Mouse (Mus musculus) layer of hippocampus, adult 8-10 months (tissue): ENCODE measurements around the gene Celf5. TPM values are rescaled to one million over a fixed set of nuclear protein-coding genes. Genes with fewer than 3 reads are reported as not detected.

ENCODE experiments used
- DNase-seq, 2 experiments: peaks; one replicate each; pipeline ENCODE4 v3.0.0; 2022; ENCODE audit warnings: low spot score in 2 of 2
- total RNA-seq, 4 experiments: library from RNA; stranded (reverse); gene quantifications; 2 replicates each; pipeline ENCODE4 v1.2.4; 2022

Celf5 gene
- 100 to 1,000 TPM; 230 to 284 (median 256) TPM for total RNA-seq

GRCm38 (mm10) chr10:81482533-81482889 lies at the start of gene Celf5:
TSS of gene Celf5 (minus strand) at chr10:81482709.
- peak in 1 of 2 experiments; percentile 64 for DNase-seq

GRCm38 (mm10) chr10:81526779-81527178 lies 44.3 kb upstream of the Celf5 start:
- peak in 1 of 2 experiments; percentile 74 for DNase-seq

- no peak for DNase-seq
Measured at GRCm38 (mm10) chr10:81525017-81525694, 42.6 kb upstream of the Celf5 start.

- no peak for DNase-seq
Measured at GRCm38 (mm10) chr10:81524051-81524605, 41.6 kb upstream of the Celf5 start, which contains the start of gene Gna15. TSS of gene Gna15 (minus strand) at chr10:81524225.

- no peak for DNase-seq
Measured at GRCm38 (mm10) chr10:81523570-81523969, 41.1 kb upstream of the Celf5 start.

GRCm38 (mm10) chr10:81523142-81523541 lies 40.6 kb upstream of the Celf5 start:
- DNase-seq, result no peak

- no peak for DNase-seq
Measured at GRCm38 (mm10) chr10:81519978-81520365, 37.5 kb upstream of the Celf5 start.

GRCm38 (mm10) chr10:81519227-81519977 lies 36.9 kb upstream of the Celf5 start:
- DNase-seq, result no peak

- DNase-seq, result peak in 1 of 2 experiments; percentile 58
Measured at GRCm38 (mm10) chr10:81518546-81518945, 36.0 kb upstream of the Celf5 start.

GRCm38 (mm10) chr10:81517227-81517626 lies 34.7 kb upstream of the Celf5 start:
- no peak for DNase-seq

GRCm38 (mm10) chr10:81513798-81514197 lies 31.3 kb upstream of the Celf5 start:
- DNase-seq, result no peak

GRCm38 (mm10) chr10:81510246-81510810 lies 27.8 kb upstream of the Celf5 start:
- DNase-seq, result no peak

GRCm38 (mm10) chr10:81507691-81508489 lies 25.4 kb upstream of the Celf5 start:
- DNase-seq, result no peak

- no peak for DNase-seq
Measured at GRCm38 (mm10) chr10:81507095-81507494, 24.6 kb upstream of the Celf5 start.

GRCm38 (mm10) chr10:81505016-81505664 lies 22.6 kb upstream of the Celf5 start:
- DNase-seq, result no peak

GRCm38 (mm10) chr10:81502658-81503057 lies 20.1 kb upstream of the Celf5 start:
- peak; percentile 74 to 92 for DNase-seq

GRCm38 (mm10) chr10:81501863-81502262 lies 19.4 kb upstream of the Celf5 start:
- no peak for DNase-seq

- DNase-seq, result no peak
Measured at GRCm38 (mm10) chr10:81500032-81500431, 17.5 kb upstream of the Celf5 start, which contains the start of gene S1pr4. TSS of gene S1pr4 (minus strand) at chr10:81500132.

GRCm38 (mm10) chr10:81499250-81499901 lies 16.9 kb upstream of the Celf5 start:
- peak in 1 of 2 experiments; percentile 14 for DNase-seq
